Mouse (Mus musculus): ENCODE data around the gene Nup62.

The Nup62 gene

DNA sequence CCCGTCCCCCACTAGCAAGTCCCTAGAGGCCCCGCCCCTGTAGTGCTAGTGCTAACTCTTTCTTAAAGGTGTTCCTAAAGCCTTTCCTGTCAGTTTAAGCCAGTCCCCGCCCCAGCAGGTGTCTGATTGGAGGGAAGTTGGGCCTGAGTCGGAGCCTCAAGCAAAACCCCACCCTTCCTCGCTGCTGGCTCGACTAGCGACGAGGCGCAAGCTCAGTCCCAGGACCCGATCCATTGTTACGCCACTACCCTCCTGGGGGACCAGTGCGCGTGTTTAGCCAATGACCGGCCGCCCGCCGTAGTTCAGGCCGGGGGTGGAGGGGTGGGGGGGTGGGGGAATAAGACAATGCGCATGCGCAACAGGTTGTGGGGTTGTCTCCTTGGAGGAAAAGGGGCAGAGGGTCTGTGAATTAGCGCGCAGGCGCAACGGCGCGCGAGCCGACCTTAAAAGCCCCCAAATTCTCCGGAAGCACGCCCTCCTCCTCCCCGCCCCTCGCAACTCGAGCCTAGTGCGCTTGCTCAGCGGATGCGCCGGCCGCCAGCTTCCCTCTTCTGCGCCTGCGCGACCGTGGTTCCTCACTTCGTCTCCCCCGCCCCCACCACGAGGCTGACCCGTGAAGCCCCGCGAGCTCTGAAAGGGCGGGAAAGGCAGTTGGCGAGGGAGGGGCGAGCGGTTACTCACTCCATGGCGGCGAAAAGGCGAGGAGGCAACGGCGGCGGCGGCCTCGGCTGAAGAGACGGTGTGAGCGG, at the start of gene Nup62, which contains the start of gene Il4i1:
Gene Nup62 (plus strand): TSS at position 368 of the 749 bp plus-strand sequence.
Gene Il4i1 (plus strand): TSS at position 667 of the 749 bp plus-strand sequence.
- peak; percentile 99 for DNase-seq

DNA sequence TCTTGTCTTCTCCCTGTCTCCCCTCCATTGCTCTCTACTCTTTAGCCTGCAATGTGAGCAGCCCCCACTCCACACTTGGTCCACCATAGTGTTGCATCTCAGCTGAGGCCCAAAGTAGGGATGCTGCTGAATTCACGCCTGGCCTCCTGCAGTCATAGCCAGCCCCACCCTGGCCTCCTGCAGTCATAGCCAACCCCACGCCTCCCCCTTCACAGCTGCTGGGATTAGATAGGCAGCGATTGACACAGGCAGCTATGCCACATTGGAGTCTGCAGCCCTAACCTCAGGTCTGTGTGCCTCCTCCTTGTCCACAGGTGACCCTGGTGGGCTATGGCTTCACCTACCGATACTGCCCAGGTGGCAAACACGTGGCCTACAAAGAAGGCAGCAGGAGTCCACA, 47.8 kb upstream of the Nup62 start:
- DNase-seq: no peak

DNA sequence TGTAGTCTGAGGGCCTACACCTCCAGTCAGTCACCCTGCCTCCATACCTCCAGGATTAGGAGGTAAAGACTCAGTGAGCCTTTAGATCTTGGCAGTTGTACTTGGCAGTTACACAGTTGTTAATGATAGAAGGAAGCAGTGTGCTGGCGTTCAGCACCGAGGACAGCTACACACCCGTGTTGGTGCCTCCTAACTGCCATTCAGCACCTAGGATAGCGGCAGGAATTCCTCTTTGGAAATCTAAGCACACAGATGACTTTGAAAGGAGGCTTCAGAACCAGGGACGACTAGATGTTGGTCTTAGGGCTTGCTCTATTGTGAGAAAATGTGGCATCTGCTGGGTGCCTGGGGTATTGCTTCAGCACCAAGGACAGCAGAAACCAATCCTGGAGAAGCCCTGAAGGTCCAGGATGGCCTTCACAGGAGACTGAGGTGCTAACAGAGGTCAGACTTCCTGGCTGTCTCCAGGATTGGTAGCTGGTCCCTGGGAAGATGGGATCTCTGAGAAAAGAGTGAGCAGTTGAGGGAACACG, 45.8 kb upstream of the Nup62 start:
- DNase-seq: peak; percentile 79

DNA sequence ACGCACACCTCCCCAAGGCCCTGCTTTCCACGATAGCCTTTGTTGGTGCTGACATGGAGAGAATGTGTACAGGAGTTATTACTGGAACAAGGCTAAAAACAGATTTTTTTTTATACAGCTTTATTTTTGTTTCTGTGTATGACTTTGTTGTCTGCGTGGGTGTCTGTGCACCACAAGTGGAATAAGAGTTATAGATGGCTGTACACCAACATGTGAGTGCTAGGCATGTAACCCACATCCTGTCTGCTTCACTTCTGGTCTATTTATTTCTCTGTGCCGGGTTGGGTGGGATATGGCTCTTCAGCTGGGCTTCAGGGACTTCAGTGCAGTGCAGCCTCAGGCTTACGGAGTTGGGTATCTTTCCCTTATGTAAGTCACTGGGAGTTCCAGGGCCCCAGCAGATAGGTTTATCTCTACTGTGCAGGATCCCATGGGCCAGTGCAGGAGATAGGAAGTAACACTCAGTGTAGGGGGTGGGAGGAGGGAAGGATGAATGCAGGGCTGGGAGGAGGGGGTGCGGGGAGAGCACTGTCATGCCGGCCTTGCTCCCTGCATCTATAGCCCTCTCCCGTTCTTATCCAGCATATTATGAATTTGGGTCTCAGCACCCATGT, 43.2 kb upstream of the Nup62 start:
- DNase-seq: no peak

DNA sequence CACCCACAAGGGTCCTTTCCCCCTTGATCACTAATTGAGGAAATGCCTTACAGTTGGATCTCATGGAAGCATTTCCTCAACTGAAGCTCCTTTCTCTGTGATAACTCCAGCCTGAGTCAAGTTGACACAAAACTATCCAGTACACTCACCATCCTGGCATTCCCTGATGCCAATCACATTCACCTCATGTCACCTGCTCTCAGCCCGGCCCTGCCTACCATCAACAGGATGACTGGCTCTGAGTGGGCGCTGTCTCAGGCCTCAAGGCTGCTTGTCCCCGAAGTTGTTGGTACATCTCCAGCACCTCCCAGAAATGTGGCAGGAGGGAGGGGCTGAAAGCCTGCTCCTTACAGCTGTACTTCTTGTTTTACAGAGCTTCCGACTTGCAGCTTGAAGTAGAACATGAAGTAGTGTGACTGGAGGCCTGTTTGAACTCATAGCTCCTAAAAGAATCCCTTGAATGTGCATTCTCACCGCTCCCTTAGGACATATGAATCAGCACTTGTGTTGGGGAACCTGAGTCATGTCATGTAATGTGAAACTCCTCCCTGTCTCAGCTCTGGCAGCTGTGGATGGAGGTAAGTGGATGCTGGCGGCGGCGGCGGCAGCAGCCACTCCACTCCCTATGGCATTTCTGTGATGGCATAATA, 38.9 kb upstream of the Nup62 start:
- peak; percentile 16 for DNase-seq

DNA sequence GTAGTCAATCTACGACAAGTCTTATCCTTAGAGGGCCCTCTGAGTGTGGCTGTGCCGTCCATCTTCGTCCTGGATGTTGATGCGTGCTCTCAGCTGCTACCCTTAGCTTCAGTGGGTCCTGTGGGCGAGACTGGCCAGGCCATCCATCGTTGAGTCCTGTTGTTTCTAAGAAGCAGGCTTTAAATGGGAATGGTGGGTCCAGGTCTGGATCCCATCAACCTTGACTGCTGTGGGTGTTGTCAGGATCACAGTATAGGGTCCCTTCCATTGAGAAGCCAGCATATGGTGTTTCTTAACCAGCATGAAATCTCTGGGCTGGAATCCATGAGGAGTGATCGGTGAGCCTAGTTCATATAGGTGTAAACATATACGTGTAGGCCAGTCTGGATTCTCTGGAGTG, 35.8 kb upstream of the Nup62 start:
- no peak for DNase-seq

DNA sequence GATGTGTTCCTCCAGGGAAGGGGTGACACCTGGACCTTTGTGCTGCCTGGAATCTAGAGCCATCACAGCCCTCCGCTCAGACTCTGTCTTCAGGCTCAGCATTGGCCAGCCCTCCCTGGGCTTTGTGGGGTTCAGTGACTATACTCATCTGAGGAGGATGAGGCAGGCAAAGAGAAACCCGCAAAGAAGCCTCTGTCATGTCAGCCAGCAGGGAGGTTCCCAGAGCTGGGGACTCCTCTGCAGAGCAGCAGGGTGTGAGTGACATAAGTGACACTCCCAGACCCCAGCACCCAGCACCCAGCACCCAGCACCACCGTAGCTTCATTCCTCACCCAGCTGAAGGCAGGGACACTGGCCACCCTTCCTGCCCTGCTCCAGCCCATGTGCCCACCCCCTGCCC, 26.4 kb upstream of the Nup62 start:
- DNase-seq: no peak

DNA sequence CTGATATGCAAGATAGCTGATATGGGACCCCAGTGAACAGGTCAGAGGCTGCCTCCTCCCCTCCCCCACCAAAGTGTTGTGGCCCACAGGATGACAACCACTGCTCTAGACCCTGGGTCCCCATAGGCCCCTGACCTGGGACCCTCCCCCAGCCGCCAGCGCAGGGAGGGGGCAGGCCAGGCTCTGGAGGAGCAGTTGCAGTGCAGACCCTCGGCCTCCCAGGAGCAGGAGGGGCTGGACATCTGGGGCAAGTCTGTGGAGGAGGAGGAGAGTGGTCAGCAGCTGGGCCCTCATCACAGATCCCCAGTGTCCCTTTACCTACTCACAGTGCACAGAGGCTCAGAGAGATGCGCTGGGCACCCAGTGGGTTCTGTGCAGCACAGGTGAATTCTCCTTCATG, 25.8 kb upstream of the Nup62 start:
- DNase-seq: no peak

DNA sequence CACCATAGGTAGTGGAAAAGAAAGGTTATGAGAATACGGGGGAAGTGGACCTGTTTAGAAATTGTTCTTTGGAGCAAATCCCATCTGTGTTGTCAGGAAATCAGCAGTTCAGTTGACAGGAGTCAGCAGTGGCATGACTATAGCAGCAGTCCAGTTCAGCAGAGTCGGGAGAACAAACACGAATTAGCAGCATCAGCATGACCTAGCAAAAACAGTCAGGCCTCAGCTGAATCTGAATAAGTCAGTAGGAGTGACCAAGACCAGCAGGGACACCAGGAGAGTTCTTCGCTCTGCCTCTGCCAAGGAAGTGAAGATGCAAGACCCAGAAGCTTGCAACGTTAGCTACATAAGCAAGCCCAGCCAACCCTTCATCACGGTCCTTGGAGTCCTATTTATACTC, 23.1 kb upstream of the Nup62 start:
- no peak for DNase-seq

DNA sequence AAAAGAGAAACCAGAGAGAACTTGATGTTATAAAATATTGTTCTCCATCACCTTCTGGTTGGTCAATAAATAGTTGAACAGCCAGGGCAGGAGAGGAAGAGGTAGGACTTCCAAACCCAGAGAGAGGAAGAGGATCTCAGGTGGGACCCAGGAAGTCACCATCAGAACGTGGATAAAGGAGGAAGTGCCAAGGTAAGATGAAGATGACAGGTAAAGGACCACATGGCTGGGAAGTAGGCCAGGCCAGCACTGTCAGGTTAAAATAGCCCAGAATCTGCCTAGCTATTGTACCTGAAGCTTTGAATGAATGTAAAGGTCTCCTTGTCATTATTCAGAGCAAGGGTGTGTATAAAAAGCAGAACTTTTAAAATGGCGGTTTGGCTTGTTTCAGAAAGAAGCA, 7.0 kb upstream of the Nup62 start:
- no peak for DNase-seq

DNA sequence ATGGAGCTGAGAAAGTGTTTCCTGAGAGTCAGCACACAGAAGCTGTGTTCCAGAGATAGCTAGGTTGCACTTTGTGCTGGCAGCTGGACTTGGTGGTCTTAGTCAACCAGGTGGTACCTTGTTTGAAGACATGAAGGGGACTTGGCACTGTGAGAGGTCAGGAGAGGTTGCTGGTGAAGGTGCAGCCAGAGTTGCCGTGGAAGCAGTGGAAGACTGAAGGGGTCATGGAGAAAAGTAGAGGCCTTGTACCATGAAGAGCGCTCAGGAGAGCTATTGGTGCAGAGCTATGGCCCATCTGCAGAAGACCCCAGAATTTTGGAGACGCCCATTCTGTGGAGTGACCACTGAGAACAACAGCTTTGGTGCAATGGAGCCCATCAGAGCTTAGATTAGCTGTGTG, 6.4 kb upstream of the Nup62 start:
- DNase-seq: no peak

DNA sequence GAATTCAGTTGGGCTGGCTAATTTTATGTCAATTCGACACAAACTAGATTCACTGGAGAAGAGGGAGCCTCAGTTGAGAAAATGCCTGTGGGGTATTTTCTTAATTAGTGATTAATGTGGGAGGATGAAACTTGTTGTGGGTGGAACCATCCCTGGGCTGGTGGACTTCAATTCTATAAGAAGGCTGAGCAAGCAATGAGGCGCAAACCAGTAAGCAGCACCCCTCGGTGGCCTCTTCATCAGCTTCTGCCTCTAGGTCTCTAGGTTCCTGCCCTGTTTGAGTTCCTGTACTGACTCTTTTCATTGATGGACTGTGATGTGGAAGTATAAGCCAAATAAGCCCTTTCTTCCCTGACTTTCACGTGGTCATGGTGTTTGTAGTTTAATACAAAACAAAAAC, 5.5 kb upstream of the Nup62 start:
- no peak for DNase-seq

DNA sequence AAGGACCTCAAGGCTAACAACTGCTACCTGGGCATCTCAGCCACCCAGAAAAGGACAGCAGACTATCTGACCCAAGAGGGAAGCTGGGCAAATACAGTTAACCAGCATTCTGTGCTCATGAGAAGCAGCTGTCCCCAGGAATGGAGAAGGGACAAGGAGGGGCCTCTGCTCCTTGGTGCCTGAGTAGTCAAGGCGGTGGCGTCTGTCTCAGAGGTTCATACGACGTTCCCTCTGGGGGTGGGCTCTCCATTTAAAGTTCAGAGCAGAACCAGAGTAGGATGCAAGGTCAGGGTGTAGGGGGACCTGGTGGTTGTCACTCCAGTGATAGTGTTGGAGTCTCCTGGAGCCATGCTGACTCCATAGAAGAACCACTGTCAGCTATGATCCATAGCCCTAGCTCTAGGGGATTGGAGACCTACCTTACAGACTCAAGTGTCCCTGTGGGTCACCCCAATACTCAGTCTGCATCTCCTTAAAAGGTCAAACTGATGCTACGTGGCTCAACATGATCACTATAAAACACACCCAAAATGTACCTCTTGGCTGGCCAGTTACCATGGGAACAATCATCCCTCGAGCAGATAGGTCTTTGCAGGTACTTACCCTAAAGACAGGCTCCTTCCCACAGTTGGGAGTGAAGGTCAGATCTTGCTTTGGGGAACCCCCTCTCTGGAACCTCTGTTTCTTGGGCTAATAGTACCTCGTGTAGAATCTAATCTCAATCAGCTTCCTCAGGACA, 4.9 kb upstream of the Nup62 start:
- DNase-seq: no peak

DNA sequence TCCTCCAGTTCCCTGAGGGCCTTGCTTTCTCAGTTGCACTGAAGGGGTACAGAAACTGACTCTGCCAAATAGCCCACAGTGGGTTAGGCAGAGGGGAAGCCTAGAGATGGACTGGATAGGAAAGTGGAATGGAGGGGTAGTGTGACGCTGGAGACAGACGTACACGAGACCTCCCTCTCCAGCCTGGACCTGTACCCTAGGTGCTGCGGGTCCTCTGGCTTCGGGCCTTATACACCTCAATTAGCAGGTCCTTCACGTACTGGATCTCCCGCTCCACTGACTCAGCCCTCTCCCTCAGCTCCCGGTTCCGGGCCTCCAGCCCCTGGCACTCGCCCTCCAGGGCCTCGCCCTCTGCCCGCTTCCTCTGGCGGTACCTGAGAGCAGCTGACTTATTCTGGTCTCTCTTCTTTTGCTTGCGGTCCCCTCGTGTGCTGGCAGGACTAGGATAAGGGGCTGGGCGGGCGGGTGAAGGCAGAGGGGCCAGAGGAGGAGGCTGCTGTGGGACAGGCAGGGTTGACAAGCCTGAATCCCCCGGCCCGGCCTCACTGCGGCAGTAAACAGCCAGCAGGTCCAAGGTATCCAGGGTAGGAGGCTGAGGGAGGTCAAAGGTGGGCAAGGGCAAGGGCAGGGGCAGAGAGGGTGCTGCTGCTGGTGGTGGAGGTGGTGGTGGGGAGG, 3.1 kb upstream of the Nup62 start:
- DNase-seq: no peak

DNA sequence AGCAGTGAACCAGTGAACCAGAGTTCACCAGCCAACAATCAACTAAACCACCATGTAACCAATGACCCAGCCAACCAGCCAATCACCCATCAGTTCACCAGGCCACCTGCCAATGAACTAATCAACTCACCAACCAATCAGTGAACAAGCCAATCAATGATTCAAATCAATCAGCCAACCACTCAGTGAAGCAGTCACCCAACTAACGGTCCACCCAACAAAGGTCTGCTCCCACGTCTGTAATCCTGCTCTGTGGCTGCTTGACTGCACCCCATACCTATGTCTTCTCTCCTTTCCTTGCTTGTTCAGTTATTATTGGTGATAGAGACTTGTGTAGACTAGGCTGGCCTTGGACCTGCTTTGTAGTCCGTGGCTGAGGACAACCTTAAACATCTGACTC, 1.9 kb upstream of the Nup62 start:
- no peak for DNase-seq

DNA sequence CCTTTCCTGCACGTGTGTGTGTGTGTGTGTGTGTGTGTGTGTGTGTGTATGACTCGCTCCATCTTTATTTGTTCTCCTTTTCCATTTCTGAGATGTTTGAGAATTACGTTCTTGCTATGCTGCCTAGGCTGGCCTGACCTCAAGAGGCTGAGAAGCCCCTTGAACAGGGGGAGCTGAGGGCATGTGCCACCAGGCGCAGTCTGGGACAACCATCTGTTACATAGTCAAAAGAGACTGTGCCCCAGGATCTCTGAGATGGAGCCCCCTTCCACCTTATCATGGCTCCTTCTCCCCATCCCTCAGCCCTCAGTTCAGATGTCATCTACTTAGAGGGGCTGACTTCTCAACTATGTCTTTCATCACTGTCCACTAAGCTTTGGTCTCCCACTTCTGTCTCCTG, 1.5 kb upstream of the Nup62 start:
- DNase-seq: no peak

DNA sequence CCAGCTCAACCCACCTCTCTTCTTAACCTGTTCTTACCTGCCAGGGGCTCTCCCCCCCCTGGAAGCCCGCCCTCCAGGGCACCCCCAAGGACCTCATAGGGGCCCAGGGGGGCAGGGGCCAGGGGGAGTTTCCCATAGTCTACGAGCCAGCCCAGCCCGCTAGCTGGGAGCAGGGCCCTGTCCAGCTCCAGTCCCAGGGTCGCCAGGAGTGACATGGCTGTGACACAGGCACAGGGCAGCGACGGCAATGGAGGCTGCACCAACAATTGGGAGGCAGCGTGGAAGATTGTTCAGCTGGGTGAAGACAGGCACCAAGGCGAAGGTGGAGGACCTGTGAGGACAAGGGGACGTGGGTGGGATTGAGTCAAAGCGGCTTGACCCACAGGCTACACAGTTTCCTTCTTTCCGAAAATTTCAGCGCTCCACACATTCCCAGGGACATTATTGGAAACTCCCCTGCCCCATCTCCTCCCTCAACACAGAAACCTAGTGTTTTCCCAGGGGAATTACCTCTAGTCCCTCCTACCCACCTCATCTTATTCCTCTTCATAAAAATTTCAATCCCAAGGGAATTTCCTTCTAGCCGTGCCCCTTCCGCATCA, 835 bp upstream of the Nup62 start:
- DNase-seq: no peak

DNA sequence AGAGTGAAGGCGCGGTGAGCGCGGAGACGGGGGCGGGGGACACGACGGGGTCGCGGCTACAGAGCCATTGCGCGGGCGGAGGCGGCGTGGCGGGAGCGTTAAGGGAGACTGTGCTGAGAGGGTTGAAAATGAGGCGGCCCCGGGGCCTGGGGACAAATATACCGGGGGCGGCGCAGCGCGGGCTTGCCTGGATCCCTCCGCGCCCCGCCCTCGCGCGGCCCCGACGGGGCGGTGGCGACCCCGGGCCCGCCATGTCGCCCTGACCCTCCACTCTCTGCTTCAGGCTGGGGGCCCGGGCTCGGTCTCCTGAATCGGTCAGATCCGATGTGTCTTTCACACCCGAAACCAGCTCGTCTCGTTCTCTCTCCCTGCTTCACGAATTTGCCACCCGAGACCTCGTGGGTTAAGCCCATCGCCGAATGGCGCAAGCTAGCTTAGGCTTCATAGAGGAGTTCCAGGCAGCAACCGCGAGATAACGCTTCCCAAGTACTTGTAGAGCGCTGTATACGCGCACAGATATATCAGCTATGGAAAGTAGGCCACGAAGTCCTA, 658 bp downstream of the Nup62 start, which contains the start of gene Atf5:
Gene Atf5 (minus strand): TSS at position 189 of the 552 bp plus-strand sequence.
- DNase-seq: peak; percentile 52

DNA sequence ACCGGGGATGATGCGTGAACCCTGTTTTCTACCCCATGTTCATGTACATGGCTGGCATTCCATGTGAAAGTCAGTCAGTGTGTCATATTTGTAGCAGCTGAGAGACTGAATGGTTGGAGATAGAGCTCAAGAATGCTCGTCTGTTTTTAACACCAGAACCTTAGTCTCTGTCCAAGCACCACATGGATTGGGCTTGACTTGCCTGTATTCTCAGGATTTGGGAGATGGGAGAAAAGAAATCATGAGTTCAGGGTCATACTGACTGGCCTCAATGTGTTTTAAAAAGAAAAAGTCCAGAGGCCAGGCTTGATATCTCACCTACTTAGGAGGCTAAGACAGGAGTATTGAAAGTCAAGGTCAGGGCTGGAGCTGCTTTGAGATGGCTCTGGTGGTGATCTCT, 1.6 kb downstream of the Nup62 start:
- DNase-seq: peak; percentile 2

DNA sequence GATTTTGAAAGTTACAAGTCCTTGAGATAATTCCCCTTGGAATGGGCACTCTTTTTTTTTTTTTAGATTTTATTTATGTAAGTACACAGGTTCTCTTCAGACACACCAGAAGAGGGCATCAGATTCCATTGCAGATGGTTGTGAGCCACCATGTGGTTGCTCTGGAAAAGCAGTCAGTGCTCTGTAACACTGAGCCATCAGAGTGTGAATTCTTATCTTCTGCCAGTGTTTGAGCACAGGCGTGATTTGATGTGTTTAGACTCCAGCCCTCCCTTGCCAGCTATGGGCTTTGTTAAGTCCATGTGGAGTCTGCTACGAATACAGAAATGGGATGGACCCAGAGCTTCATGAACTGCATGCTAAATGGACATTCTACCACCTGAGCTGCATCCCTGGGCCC, 2.3 kb downstream of the Nup62 start:
- DNase-seq: peak; percentile 51

DNA sequence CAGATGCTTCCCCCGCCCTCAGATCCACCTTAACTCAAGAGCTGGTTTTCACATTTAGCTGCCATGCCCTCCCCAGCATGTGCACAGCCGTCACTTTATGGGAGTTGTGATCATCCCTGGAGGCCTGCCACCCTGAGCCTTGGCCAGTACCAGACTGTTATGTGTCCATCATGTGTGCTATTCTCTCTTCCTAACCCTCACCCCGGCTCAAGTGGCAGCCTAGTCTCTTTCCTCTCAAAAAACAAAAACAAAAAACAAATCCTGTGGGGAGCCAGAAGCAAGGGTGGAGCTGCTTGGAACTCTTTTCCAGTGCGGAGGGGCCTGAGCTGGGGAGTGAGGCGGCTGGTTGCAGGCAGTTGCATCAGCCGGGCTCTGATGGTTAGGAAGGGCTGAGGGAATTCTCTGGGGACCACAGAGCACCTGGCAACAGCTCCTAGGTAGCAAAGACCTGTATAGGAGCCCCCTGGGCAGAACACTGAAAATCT, 2.9 kb downstream of the Nup62 start:
- peak; percentile 67 for DNase-seq

DNA sequence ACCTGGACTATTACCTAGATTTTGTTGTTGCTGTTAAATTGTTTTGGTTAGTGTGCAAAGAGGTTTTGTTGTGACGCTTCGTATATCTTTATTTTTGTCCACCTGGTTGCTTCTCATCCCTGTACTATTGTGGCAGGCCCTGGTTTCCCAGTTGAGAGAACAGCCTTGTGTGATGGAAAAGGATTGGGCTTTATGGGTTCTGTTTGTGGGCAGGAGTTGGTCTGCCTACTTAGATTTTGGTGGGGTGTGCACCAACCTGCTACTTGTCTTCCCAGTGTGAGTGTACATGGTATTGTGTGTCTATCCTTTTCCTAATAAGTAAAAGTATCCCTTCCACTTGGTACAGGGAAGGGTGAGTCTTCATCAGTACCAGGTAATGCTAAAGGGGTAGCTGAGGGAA, 3.5 kb downstream of the Nup62 start:
- DNase-seq: no peak

Measured in lung, postnatal 36 days (tissue).